Mouse (Mus musculus): ENCODE data around the gene Bicc1. TPM values are rescaled to one million over a fixed set of nuclear protein-coding genes. Genes with fewer than 3 reads are reported as not detected.

Bicc1 gene
- total and polyA plus RNA-seq, 2 experiments, result 0.75 to 1.7 TPM

DNA sequence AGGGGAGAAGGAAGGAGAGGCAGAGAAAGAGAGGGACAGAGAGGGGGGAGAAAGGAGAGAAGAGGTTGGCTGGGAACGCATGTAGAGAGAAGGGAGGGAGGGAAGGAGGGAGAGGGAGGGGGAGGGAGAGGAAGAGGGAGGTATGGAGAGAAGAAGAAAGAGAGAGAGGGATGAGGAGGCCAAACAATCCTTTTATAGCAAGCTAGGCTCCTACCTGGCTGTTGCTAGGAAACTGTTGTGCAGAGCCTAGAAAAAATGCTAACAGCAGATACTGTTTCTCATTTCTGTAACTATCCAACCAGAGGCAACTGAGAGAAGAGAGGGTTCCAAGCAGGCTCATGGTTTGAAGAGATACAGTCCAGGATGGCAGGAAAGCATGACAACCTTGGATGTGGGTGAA is 239.6 kb downstream of the Bicc1 start:
- no peak for DNase-seq (ENCODE audit: extremely low read depth, low read depth, low spot score)
- 77% methylated on average over 1 of the region's 1 CpGs for WGBS

DNA sequence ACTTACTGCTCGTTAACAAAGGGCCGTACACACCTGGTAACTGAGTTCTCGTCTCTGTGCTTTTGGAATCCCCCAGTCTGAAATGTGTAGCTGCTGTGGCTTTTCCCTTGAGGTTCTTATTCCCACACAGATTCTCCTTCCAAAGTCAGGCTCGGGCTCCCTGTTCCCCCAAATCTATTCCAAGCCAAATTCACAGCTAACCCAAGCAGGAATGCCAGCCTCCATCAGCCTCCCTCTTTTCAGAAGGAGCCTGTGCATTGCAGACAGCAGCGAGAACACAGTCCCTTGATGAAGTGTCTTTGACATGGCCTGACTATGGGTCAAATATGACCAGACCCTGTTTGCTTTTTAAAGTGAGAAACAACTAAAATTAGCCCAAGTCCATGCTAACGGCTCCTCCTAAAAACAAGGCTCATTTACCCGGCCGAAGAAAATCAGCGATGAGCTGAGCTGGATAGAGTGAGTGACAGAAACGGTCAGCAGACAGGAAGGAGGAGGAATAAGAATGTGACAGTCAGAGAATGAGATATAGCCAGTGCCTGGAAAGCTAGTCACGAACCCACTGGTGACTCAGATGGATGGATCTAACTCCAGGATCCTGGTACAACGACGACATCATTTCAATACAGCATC is 240.4 kb downstream of the Bicc1 start:
- H3K4me3 ChIP-seq (ENCODE audit: insufficient read depth, low read depth, low read length), result no peak overlapping the region
- H3K27me3 ChIP-seq (ENCODE audit: control insufficient read depth, insufficient read depth, low read length), result no peaks in the 10 kb centered on the region
- 73% methylated on average over 13 of the region's 13 CpGs for WGBS
- H3K27ac ChIP-seq (replicated peaks; ENCODE audit: insufficient read depth, low read depth, low read length), result no peak overlapping the region
- TF ChIP-seq POLR2A (IDR thresholded peaks at IDR 0.05; ENCODE audit: extremely low read depth, insufficient read depth, low read length) (no peak), CTCF (IDR thresholded peaks at IDR 0.05; ENCODE audit: low read depth, low read length) (no peak)
- no peak overlapping the region for H3K9ac ChIP-seq (ENCODE audit: low read depth, low read length)
- no peak for DNase-seq (ENCODE audit: extremely low read depth, low read depth, low spot score)
- no peaks in the 10 kb centered on the region for H3K4me1 ChIP-seq (ENCODE audit: control insufficient read depth, insufficient read depth, low read length)
- no peaks in the 10 kb centered on the region for H3K79me2 ChIP-seq (ENCODE audit: control insufficient read depth, insufficient read depth, low read length)
- no peaks in the 10 kb centered on the region for H3K36me3 ChIP-seq (ENCODE audit: control insufficient read depth, insufficient read depth, low read length)

More for the DNA sequence above, 239.6 kb downstream of the Bicc1 start:
- TF ChIP-seq POLR2A (IDR thresholded peaks at IDR 0.05; ENCODE audit: extremely low read depth, insufficient read depth, low read length), result no peak
- no peak for TF ChIP-seq CTCF (IDR thresholded peaks at IDR 0.05; ENCODE audit: low read depth, low read length)
- Histone ChIP-seq H3K79me2 (ENCODE audit: control insufficient read depth, insufficient read depth, low read length) (no peaks in the 10 kb centered on the region), H3K9ac (ENCODE audit: low read depth, low read length) (no peak overlapping the region), H3K27ac (replicated peaks; ENCODE audit: insufficient read depth, low read depth, low read length) (no peak overlapping the region), H3K4me3 (ENCODE audit: insufficient read depth, low read depth, low read length) (no peak overlapping the region), H3K36me3 (ENCODE audit: control insufficient read depth, insufficient read depth, low read length) (no peaks in the 10 kb centered on the region), H3K4me1 (ENCODE audit: control insufficient read depth, insufficient read depth, low read length) (no peaks in the 10 kb centered on the region), H3K27me3 (ENCODE audit: control insufficient read depth, insufficient read depth, low read length) (no peaks in the 10 kb centered on the region)

DNA sequence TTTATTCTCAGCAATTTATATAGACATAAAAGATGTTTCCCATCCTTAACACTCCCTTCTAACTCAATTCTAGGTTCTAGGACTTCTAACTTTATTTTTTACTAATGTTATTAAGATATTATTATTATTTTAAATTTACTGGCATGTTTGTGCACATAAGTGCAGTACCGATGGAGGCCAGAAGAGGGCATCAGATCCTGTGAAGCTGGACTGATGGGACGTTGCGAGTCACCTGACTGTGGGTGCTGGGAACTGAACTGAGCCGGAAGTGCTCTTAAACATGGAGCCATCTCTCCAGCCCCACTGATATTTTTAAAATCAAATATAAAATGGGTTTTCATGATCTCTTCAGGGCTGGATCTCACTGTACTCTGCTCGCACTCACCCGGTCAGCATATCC is 242.8 kb downstream of the Bicc1 start:
- 84% methylated on average over 6 of the region's 6 CpGs for WGBS
- Histone ChIP-seq H3K4me3 (ENCODE audit: insufficient read depth, low read depth, low read length) (no peak overlapping the region), H3K27me3 (ENCODE audit: control insufficient read depth, insufficient read depth, low read length) (no peaks in the 10 kb centered on the region), H3K27ac (replicated peaks; ENCODE audit: insufficient read depth, low read depth, low read length) (no peak overlapping the region), H3K9ac (ENCODE audit: low read depth, low read length) (no peak overlapping the region), H3K36me3 (ENCODE audit: control insufficient read depth, insufficient read depth, low read length) (no peaks in the 10 kb centered on the region), H3K79me2 (ENCODE audit: control insufficient read depth, insufficient read depth, low read length) (no peaks in the 10 kb centered on the region), H3K4me1 (ENCODE audit: control insufficient read depth, insufficient read depth, low read length) (no peaks in the 10 kb centered on the region)
- DNase-seq (ENCODE audit: extremely low read depth, low read depth, low spot score), result no peak
- TF ChIP-seq CTCF (IDR thresholded peaks at IDR 0.05; ENCODE audit: low read depth, low read length) (peak; percentile 52), POLR2A (IDR thresholded peaks at IDR 0.05; ENCODE audit: extremely low read depth, insufficient read depth, low read length) (no peak)

DNA sequence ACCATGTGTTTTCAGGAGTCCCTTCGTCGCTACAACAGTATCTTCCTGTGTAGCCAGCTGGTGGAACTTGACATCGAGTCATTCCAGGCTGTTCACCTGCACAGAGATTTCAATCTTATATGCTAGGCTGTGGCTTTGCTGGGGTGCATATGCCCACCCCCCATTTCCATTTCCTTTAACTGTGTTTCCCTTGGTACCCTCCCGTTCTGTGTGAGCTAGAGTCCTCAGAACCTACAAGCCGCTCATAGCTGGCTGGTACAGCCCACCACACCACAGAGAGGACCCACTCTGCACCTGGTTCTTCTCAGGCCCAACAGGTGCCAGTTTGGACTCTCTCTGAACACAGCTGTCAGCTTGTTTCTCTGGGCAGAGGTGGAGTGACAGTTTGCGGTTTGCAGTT is 244.4 kb downstream of the Bicc1 start:
- Histone ChIP-seq H3K4me1 (ENCODE audit: control insufficient read depth, insufficient read depth, low read length) (no peaks in the 10 kb centered on the region), H3K27ac (replicated peaks; ENCODE audit: insufficient read depth, low read depth, low read length) (no peak overlapping the region), H3K36me3 (ENCODE audit: control insufficient read depth, insufficient read depth, low read length) (no peaks in the 10 kb centered on the region), H3K27me3 (ENCODE audit: control insufficient read depth, insufficient read depth, low read length) (no peaks in the 10 kb centered on the region), H3K9ac (ENCODE audit: low read depth, low read length) (no peak overlapping the region), H3K79me2 (ENCODE audit: control insufficient read depth, insufficient read depth, low read length) (no peaks in the 10 kb centered on the region), H3K4me3 (ENCODE audit: insufficient read depth, low read depth, low read length) (no peak overlapping the region)
- 94% methylated on average over 6 of the region's 6 CpGs for WGBS
- DNase-seq (ENCODE audit: extremely low read depth, low read depth, low spot score), result no peak
- no peak for TF ChIP-seq CTCF (IDR thresholded peaks at IDR 0.05; ENCODE audit: low read depth, low read length)
- TF ChIP-seq POLR2A (IDR thresholded peaks at IDR 0.05; ENCODE audit: extremely low read depth, insufficient read depth, low read length), result no peak

DNA sequence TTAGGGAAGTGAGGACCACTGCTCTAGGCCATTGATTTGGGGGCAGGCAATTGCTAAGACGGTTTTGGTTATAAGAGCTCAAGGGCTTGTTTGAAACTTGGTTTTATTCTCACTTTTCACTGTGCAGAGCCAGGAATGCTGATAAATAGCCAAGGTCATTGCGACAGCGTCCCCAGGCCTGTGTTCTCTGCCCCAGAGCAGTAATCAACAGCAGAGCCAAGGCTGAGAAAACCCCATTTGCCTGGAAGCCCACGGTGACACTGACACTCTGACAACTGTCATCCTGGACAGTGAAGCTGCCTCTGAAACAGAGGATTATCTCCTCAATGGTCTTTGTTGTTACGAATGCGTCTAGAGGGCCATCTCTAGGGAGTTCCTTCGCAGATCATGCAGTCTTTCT is 255.6 kb downstream of the Bicc1 start:
- Histone ChIP-seq H3K4me1 (ENCODE audit: control insufficient read depth, insufficient read depth, low read length) (no peaks in the 10 kb centered on the region), H3K9ac (ENCODE audit: low read depth, low read length) (no peak overlapping the region), H3K36me3 (ENCODE audit: control insufficient read depth, insufficient read depth, low read length) (no peaks in the 10 kb centered on the region), H3K79me2 (ENCODE audit: control insufficient read depth, insufficient read depth, low read length) (no peaks in the 10 kb centered on the region), H3K27me3 (ENCODE audit: control insufficient read depth, insufficient read depth, low read length) (no peaks in the 10 kb centered on the region), H3K4me3 (ENCODE audit: insufficient read depth, low read depth, low read length) (no peak overlapping the region), H3K27ac (replicated peaks; ENCODE audit: insufficient read depth, low read depth, low read length) (no peak overlapping the region)
- no peak for DNase-seq (ENCODE audit: extremely low read depth, low read depth, low spot score)
- TF ChIP-seq CTCF (IDR thresholded peaks at IDR 0.05; ENCODE audit: low read depth, low read length), result no peak
- TF ChIP-seq POLR2A (IDR thresholded peaks at IDR 0.05; ENCODE audit: extremely low read depth, insufficient read depth, low read length), result no peak
- 59% methylated on average over 7 of the region's 7 CpGs for WGBS

DNA sequence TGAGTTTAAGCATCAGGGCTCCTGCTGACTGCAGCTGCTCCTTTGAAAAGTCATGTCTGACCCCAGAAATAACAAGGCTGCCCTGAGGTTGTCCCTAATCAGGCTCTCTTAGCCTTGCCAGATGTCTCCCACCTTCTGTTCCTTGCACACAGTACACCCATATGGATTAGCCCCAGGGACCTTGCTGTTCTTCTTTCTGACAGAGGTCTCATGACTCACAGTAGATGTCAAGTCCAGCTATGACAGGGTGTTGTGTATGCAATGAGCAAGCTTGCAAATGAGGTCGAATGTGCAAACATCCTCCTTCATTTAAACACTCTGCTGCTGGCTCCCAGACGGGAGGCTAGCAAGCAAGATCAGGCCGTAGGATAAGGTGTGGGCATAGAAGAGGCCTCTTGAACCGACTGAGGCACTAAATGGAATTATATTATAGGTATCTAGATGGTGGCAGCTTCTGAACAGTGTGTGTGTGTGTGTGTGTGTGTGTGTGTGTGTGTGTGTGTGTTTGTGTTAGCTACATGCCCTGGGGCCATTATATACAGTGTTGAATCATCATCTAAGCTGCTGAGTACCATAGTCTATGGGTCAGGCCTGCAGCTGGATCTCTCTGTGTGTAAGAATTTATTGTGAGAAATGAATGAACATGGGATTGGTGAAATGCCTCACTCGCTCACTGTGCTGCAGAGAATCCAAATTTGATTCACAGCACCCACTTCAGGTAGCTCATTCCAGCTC is 256.6 kb downstream of the Bicc1 start:
- TF ChIP-seq POLR2A (IDR thresholded peaks at IDR 0.05; ENCODE audit: extremely low read depth, insufficient read depth, low read length) (no peak), CTCF (IDR thresholded peaks at IDR 0.05; ENCODE audit: low read depth, low read length) (no peak)
- 58% methylated on average over 5 of the region's 5 CpGs for WGBS

More for the DNA sequence above, 256.6 kb downstream of the Bicc1 start:
- Histone ChIP-seq H3K4me3 (ENCODE audit: insufficient read depth, low read depth, low read length) (no peak overlapping the region), H3K27me3 (ENCODE audit: control insufficient read depth, insufficient read depth, low read length) (no peaks in the 10 kb centered on the region), H3K79me2 (ENCODE audit: control insufficient read depth, insufficient read depth, low read length) (no peaks in the 10 kb centered on the region), H3K9ac (ENCODE audit: low read depth, low read length) (no peak overlapping the region), H3K27ac (replicated peaks; ENCODE audit: insufficient read depth, low read depth, low read length) (no peak overlapping the region), H3K36me3 (ENCODE audit: control insufficient read depth, insufficient read depth, low read length) (no peaks in the 10 kb centered on the region), H3K4me1 (ENCODE audit: control insufficient read depth, insufficient read depth, low read length) (no peaks in the 10 kb centered on the region)
- no peak for DNase-seq (ENCODE audit: extremely low read depth, low read depth, low spot score)
